Mouse (Mus musculus): Measurements from ENCODE around the gene Ubn1. TPM values are rescaled to one million over a fixed set of nuclear protein-coding genes. Genes with fewer than 3 reads are reported as not detected.

The Ubn1 gene
- total RNA-seq, 1 experiment, result 16.0 TPM

- H3K4me3 ChIP-seq (ENCODE audit: insufficient read depth in 1 of 2, low read depth in 1 of 2, low read length in 2 of 2, poor library complexity in 1 of 2, severe bottlenecking in 1 of 2), result 0 out of 4 replicates have a peak overlapping the region, but pooled peaks of 1 of the 2 experiments have one; percentile 45
- in situ Hi-C loops (cut with MboI; ENCODE audit: low sequenced_read_pairs in 2 of 2, unreplicated experiment in 2 of 2), result no loop called here
Measured at GRCm38 (mm10) chr16:5008076-5008475, 41.8 kb upstream of the Ubn1 start.

GRCm38 (mm10) chr16:5010371-5010935 is 39.4 kb upstream of the Ubn1 start:
- Histone ChIP-seq H3K4me1 (ENCODE audit: control insufficient read depth in 2 of 2, insufficient read depth in 2 of 2, low read length in 2 of 2, poor library complexity in 1 of 2) (peaks cover 11 to 30% of the 10 kb centered on the region in 2 experiments), H3K9ac (ENCODE audit: insufficient read depth, low read depth, low read length, poor library complexity, severe bottlenecking) (no peak overlapping the region), H3K9me3 (ENCODE audit: control insufficient read depth, insufficient read depth, low read depth, low read length) (no peaks in the 10 kb centered on the region), H3K27ac (ENCODE audit: insufficient read depth, low read depth, low read length, poor library complexity, severe bottlenecking) (no peak overlapping the region), H3K4me3 (ENCODE audit: insufficient read depth in 1 of 2, low read depth in 1 of 2, low read length in 2 of 2, poor library complexity in 1 of 2, severe bottlenecking in 1 of 2) (no peak overlapping the region), H3K36me3 (ENCODE audit: control insufficient read depth, insufficient read depth, low read length, poor library complexity, severe bottlenecking) (peaks cover 23% of the 10 kb centered on the region)
- in situ Hi-C loops (cut with MboI; ENCODE audit: low sequenced_read_pairs in 2 of 2, unreplicated experiment in 2 of 2), result no loop called here
- TF ChIP-seq CHD2 (IDR thresholded peaks at IDR 0.05; ENCODE audit: low read depth, low read length) (no peak), HCFC1 (IDR thresholded peaks at IDR 0.05; ENCODE audit: borderline replicate concordance, insufficient read depth, low read length) (no peak), MAFK (IDR thresholded peaks at IDR 0.05; ENCODE audit: insufficient read depth, low read depth, low read length) (no peak), ZC3H11A (IDR thresholded peaks at IDR 0.05; ENCODE audit: borderline replicate concordance, low read depth, low read length) (no peak), ZNF384 (IDR thresholded peaks at IDR 0.05; ENCODE audit: low read depth, low read length) (no peak)
- DNase-seq (ENCODE audit: low read depth, low spot score), result no peak

More at GRCm38 (mm10) chr16:5008076-5008475, 41.8 kb upstream of the Ubn1 start:
- Histone ChIP-seq H3K27ac (ENCODE audit: insufficient read depth, low read depth, low read length, poor library complexity, severe bottlenecking) (no peak overlapping the region), H3K9me3 (ENCODE audit: control insufficient read depth, insufficient read depth, low read depth, low read length) (no peaks in the 10 kb centered on the region), H3K9ac (ENCODE audit: insufficient read depth, low read depth, low read length, poor library complexity, severe bottlenecking) (peak overlapping the region; percentile 9; the same call in 1 of the 2 replicates), H3K4me1 (ENCODE audit: control insufficient read depth in 2 of 2, insufficient read depth in 2 of 2, low read length in 2 of 2, poor library complexity in 1 of 2) (peaks cover 6 to 23% of the 10 kb centered on the region in 2 experiments; a peak in 3 of 4 replicates), H3K36me3 (ENCODE audit: control insufficient read depth, insufficient read depth, low read length, poor library complexity, severe bottlenecking) (peaks cover 17% of the 10 kb centered on the region; the same call in 1 of the 2 replicates)
- TF ChIP-seq ZC3H11A (IDR thresholded peaks at IDR 0.05; ENCODE audit: borderline replicate concordance, low read depth, low read length) (no peak), CHD2 (IDR thresholded peaks at IDR 0.05; ENCODE audit: low read depth, low read length) (no peak), MAFK (IDR thresholded peaks at IDR 0.05; ENCODE audit: insufficient read depth, low read depth, low read length) (no peak), ZNF384 (IDR thresholded peaks at IDR 0.05; ENCODE audit: low read depth, low read length) (no peak), HCFC1 (IDR thresholded peaks at IDR 0.05; ENCODE audit: borderline replicate concordance, insufficient read depth, low read length) (no peak)
- DNase-seq (ENCODE audit: low read depth, low spot score), result no peak

- H3K27ac ChIP-seq (ENCODE audit: insufficient read depth, low read depth, low read length, poor library complexity, severe bottlenecking), result no peak overlapping the region
- in situ Hi-C loops (cut with MboI; ENCODE audit: low sequenced_read_pairs in 2 of 2, unreplicated experiment in 2 of 2), result no loop called here
- no peaks in the 10 kb centered on the region for H3K9me3 ChIP-seq (ENCODE audit: control insufficient read depth, insufficient read depth, low read depth, low read length)
- peaks cover 11 to 30% of the 10 kb centered on the region in 2 experiments for H3K4me1 ChIP-seq (ENCODE audit: control insufficient read depth in 2 of 2, insufficient read depth in 2 of 2, low read length in 2 of 2, poor library complexity in 1 of 2)
- TF ChIP-seq ZC3H11A (IDR thresholded peaks at IDR 0.05; ENCODE audit: borderline replicate concordance, low read depth, low read length), result no peak
- no peak for TF ChIP-seq HCFC1 (IDR thresholded peaks at IDR 0.05; ENCODE audit: borderline replicate concordance, insufficient read depth, low read length)
- no peak for TF ChIP-seq MAFK (IDR thresholded peaks at IDR 0.05; ENCODE audit: insufficient read depth, low read depth, low read length)
- TF ChIP-seq CHD2 (IDR thresholded peaks at IDR 0.05; ENCODE audit: low read depth, low read length), result no peak
- TF ChIP-seq ZNF384 (IDR thresholded peaks at IDR 0.05; ENCODE audit: low read depth, low read length), result no peak
- DNase-seq (ENCODE audit: low read depth, low spot score), result no peak
- H3K9ac ChIP-seq (ENCODE audit: insufficient read depth, low read depth, low read length, poor library complexity, severe bottlenecking), result no peak overlapping the region
- peaks cover 30% of the 10 kb centered on the region for H3K36me3 ChIP-seq (ENCODE audit: control insufficient read depth, insufficient read depth, low read length, poor library complexity, severe bottlenecking)
- no peak overlapping the region for H3K4me3 ChIP-seq (ENCODE audit: insufficient read depth in 1 of 2, low read depth in 1 of 2, low read length in 2 of 2, poor library complexity in 1 of 2, severe bottlenecking in 1 of 2)
Measured at GRCm38 (mm10) chr16:5011285-5011684, 38.6 kb upstream of the Ubn1 start.

GRCm38 (mm10) chr16:5012036-5013005 is 37.5 kb upstream of the Ubn1 start:
- Histone ChIP-seq H3K9ac (ENCODE audit: insufficient read depth, low read depth, low read length, poor library complexity, severe bottlenecking) (peak overlapping the region; percentile 86), H3K4me1 (ENCODE audit: control insufficient read depth in 2 of 2, insufficient read depth in 2 of 2, low read length in 2 of 2, poor library complexity in 1 of 2) (peaks cover 11 to 26% of the 10 kb centered on the region in 2 experiments), H3K36me3 (ENCODE audit: control insufficient read depth, insufficient read depth, low read length, poor library complexity, severe bottlenecking) (peaks cover 35% of the 10 kb centered on the region), H3K9me3 (ENCODE audit: control insufficient read depth, insufficient read depth, low read depth, low read length) (no peaks in the 10 kb centered on the region), H3K4me3 (ENCODE audit: insufficient read depth in 1 of 2, low read depth in 1 of 2, low read length in 2 of 2, poor library complexity in 1 of 2, severe bottlenecking in 1 of 2) (peak overlapping the region; percentile 90 to 91), H3K27ac (ENCODE audit: insufficient read depth, low read depth, low read length, poor library complexity, severe bottlenecking) (no peak overlapping the region)
- TF ChIP-seq MAFK (IDR thresholded peaks at IDR 0.05; ENCODE audit: insufficient read depth, low read depth, low read length), result no peak
- no peak for TF ChIP-seq ZC3H11A (IDR thresholded peaks at IDR 0.05; ENCODE audit: borderline replicate concordance, low read depth, low read length)
- no peak for TF ChIP-seq ZNF384 (IDR thresholded peaks at IDR 0.05; ENCODE audit: low read depth, low read length)
- TF ChIP-seq CHD2 (IDR thresholded peaks at IDR 0.05; ENCODE audit: low read depth, low read length), result no peak
- no peak for TF ChIP-seq HCFC1 (IDR thresholded peaks at IDR 0.05; ENCODE audit: borderline replicate concordance, insufficient read depth, low read length)
- in situ Hi-C loops (cut with MboI; ENCODE audit: low sequenced_read_pairs in 2 of 2, unreplicated experiment in 2 of 2), result no loop called here
- no peak for DNase-seq (ENCODE audit: low read depth, low spot score)

Measured in ES-E14 (cell line).